Mouse (Mus musculus): ENCODE measurements around the gene Abcc3. TPM values are rescaled to one million over a fixed set of nuclear protein-coding genes. Genes with fewer than 3 reads are reported as not detected.

The Abcc3 gene
- polyA plus RNA-seq, 1 experiment from 2014 or later: 0.18 TPM

DNA sequence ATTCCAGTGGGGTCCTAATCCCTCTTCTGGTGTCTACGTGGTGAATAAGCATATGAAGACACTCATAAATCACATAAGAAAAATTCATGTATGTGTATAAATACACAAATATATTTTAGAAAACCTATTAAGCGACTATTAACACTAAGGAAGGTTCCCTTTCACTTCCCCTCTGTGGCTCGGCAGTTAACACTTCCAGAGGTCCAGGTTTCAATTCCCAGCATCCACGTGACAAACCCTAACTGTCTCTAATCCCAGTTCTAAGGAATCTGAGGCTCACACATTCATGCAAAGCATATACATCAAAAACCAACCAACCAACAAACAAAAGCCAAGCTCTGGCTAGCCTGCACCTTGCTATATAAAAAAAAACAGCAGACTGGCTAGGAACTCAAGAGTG lies 75.3 kb downstream of the Abcc3 start:
- H3K4me1 ChIP-seq (replicated peaks; ENCODE audit: control insufficient read depth, insufficient read depth, low read length): peaks cover 51% of the 10 kb centered on the region
- H3K36me3 ChIP-seq (ENCODE audit: control insufficient read depth, insufficient read depth): no peaks in the 10 kb centered on the region
- no peaks in the 10 kb centered on the region for H3K27me3 ChIP-seq (replicated peaks; ENCODE audit: control insufficient read depth, insufficient read depth, low read length)
- no peak overlapping the region for H3K9ac ChIP-seq (replicated peaks; ENCODE audit: low read depth, low read length)
- peak overlapping the region; percentile 13; the same call in 1 of the 2 replicates for H3K4me2 ChIP-seq (ENCODE audit: low read length)
- H3K4me3 ChIP-seq (replicated peaks; ENCODE audit: low read length): no peak overlapping the region
- no peak overlapping the region for H3K27ac ChIP-seq (ENCODE audit: low read length)
- no peak for ATAC-seq
- WGBS: 52% methylated on average over 4 of the region's 4 CpGs
- H3K9me3 ChIP-seq (ENCODE audit: control insufficient read depth, low read length): no peaks in the 10 kb centered on the region

DNA sequence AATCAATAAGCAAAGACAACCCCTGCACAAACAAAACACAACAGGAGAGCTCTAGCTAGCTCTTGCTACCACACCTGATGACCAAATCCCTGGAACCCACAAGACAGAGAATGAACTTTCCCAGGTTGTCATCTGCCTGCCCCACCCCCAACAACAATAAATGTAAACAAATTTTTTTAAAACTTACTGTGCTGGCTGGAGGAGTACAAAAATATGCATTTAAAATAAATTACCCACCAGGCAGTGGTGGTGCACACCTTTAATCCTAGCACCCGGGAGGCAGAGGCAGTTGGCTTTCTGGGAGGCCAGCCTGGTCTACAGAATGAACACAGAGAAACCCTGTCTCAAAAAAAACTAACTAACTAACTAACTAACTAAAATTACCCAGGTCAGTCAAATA lies 75.8 kb downstream of the Abcc3 start:
- ATAC-seq: no peak
- no peaks in the 10 kb centered on the region for H3K36me3 ChIP-seq (ENCODE audit: control insufficient read depth, insufficient read depth)

DNA sequence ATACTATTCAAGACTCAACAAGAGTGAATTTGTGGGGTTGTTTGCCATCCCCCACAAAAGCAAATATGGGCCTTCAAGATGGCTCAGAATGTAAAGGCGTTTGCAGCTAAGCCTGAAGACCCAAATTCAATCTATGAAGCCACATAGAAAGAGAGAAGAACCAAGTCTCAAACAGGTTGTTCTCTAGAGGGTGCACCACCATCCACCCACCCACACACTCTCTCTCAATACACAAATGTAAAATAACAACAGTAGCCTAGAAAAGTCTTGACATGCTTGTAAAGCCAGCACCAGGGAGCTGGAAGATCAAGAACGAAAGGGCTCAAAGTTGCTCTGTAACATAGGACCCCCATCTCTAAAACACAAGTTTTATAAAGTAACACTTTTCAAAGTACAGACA lies 76.3 kb downstream of the Abcc3 start:
- H3K9ac ChIP-seq (replicated peaks; ENCODE audit: low read depth, low read length): no peak overlapping the region
- H3K4me1 ChIP-seq (replicated peaks; ENCODE audit: control insufficient read depth, insufficient read depth, low read length): peaks cover 48% of the 10 kb centered on the region
- no peaks in the 10 kb centered on the region for H3K9me3 ChIP-seq (ENCODE audit: control insufficient read depth, low read length)
- no peak for ATAC-seq
- no peaks in the 10 kb centered on the region for H3K27me3 ChIP-seq (replicated peaks; ENCODE audit: control insufficient read depth, insufficient read depth, low read length)
- 83% methylated on average over 2 of the region's 2 CpGs for WGBS
- no peak overlapping the region for H3K27ac ChIP-seq (ENCODE audit: low read length)
- H3K4me3 ChIP-seq (replicated peaks; ENCODE audit: low read length): no peak overlapping the region
- H3K4me2 ChIP-seq (ENCODE audit: low read length): no peak overlapping the region
- no peaks in the 10 kb centered on the region for H3K36me3 ChIP-seq (ENCODE audit: control insufficient read depth, insufficient read depth)

More for the DNA sequence above, 75.8 kb downstream of the Abcc3 start:
- no peaks in the 10 kb centered on the region for H3K27me3 ChIP-seq (replicated peaks; ENCODE audit: control insufficient read depth, insufficient read depth, low read length)
- peaks cover 48% of the 10 kb centered on the region for H3K4me1 ChIP-seq (replicated peaks; ENCODE audit: control insufficient read depth, insufficient read depth, low read length)
- no peaks in the 10 kb centered on the region for H3K9me3 ChIP-seq (ENCODE audit: control insufficient read depth, low read length)
- 87% methylated on average over 1 of the region's 1 CpGs for WGBS
- no peak overlapping the region for H3K4me3 ChIP-seq (replicated peaks; ENCODE audit: low read length)
- H3K27ac ChIP-seq (ENCODE audit: low read length): no peak overlapping the region
- H3K9ac ChIP-seq (replicated peaks; ENCODE audit: low read depth, low read length): no peak overlapping the region
- H3K4me2 ChIP-seq (ENCODE audit: low read length): no peak overlapping the region

DNA sequence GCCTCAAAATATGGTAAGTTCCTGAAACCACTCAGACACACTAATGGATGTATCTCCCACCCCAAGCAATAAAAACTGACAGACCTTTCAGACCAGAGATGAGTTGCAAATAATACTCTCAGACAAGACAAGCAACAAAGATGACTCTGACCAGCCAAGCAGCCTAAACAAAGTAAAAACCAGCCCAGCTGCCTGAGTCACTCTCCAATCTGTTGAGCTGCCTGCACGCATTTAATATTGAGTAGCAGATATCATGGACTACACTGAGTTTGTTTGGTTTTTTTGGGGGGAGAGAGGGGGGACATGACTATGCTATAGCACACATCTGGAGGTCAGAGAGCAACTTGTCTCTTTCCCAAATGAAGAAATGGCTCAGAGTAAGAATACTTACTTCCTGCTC lies 77.5 kb downstream of the Abcc3 start:
- Histone ChIP-seq H3K36me3 (ENCODE audit: control insufficient read depth, insufficient read depth) (no peaks in the 10 kb centered on the region), H3K4me3 (replicated peaks; ENCODE audit: low read length) (no peak overlapping the region), H3K9me3 (ENCODE audit: control insufficient read depth, low read length) (no peaks in the 10 kb centered on the region), H3K4me1 (replicated peaks; ENCODE audit: control insufficient read depth, insufficient read depth, low read length) (peaks cover 44% of the 10 kb centered on the region), H3K27me3 (replicated peaks; ENCODE audit: control insufficient read depth, insufficient read depth, low read length) (no peaks in the 10 kb centered on the region), H3K27ac (ENCODE audit: low read length) (no peak overlapping the region), H3K9ac (replicated peaks; ENCODE audit: low read depth, low read length) (no peak overlapping the region), H3K4me2 (ENCODE audit: low read length) (no peak overlapping the region)
- no peak for ATAC-seq
- WGBS: 79% methylated on average over 1 of the region's 1 CpGs

DNA sequence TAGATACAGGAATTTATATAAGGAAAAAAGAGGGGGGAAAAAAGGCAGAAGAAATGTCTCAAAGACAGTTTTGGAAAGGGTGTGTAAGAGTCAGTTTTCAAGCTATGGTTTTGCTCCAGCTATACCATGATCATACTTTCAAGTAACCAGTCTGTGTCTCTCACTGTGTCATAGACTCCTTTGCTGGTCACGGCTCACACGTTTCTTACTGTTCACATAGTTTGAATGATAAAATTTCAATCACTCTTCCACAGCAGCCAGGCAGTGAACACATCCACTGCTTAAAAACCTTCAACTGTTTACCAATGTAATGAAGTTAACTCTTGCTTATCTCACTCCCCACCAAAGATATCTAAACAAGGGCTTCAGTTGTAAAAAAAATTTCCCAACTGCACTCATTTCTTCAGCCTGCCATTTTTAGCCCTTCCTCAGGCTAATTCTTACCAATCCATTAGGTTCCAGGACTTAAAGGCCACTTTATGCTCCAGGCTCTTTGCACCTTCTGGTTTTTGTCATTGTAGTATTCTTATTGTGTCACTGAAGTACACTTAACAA lies 78.6 kb downstream of the Abcc3 start:
- H3K4me1 ChIP-seq (replicated peaks; ENCODE audit: control insufficient read depth, insufficient read depth, low read length): peaks cover 32% of the 10 kb centered on the region
- WGBS: 79% methylated on average over 2 of the region's 2 CpGs
- H3K4me2 ChIP-seq (ENCODE audit: low read length): no peak overlapping the region
- H3K27me3 ChIP-seq (replicated peaks; ENCODE audit: control insufficient read depth, insufficient read depth, low read length): no peaks in the 10 kb centered on the region
- no peak overlapping the region for H3K27ac ChIP-seq (ENCODE audit: low read length)
- no peak overlapping the region for H3K9ac ChIP-seq (replicated peaks; ENCODE audit: low read depth, low read length)
- no peak for ATAC-seq
- no peaks in the 10 kb centered on the region for H3K9me3 ChIP-seq (ENCODE audit: control insufficient read depth, low read length)
- H3K36me3 ChIP-seq (ENCODE audit: control insufficient read depth, insufficient read depth): no peaks in the 10 kb centered on the region
- no peak overlapping the region for H3K4me3 ChIP-seq (replicated peaks; ENCODE audit: low read length)

DNA sequence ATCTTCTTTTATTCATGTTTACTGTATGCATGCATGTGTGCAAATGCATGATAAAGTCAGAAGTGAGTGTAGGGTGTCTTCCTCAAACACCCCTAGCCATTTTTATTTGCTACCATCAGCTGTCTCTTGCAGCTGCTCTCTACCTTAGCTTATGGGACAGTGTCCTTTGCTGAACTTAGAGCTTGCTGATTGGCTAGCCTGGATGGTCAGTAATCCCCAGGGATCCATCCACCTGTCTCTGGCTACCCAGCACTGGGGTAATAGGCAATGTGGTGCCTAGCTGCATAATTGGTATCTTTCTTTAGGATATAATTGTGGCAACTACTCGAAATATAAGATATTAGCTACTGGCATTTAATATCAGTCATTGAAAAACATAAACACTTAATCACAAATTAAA lies 80.1 kb downstream of the Abcc3 start:
- H3K4me2 ChIP-seq (ENCODE audit: low read length): no peak overlapping the region
- 91% methylated on average over 1 of the region's 1 CpGs for WGBS
- peaks cover 26% of the 10 kb centered on the region for H3K4me1 ChIP-seq (replicated peaks; ENCODE audit: control insufficient read depth, insufficient read depth, low read length)

DNA sequence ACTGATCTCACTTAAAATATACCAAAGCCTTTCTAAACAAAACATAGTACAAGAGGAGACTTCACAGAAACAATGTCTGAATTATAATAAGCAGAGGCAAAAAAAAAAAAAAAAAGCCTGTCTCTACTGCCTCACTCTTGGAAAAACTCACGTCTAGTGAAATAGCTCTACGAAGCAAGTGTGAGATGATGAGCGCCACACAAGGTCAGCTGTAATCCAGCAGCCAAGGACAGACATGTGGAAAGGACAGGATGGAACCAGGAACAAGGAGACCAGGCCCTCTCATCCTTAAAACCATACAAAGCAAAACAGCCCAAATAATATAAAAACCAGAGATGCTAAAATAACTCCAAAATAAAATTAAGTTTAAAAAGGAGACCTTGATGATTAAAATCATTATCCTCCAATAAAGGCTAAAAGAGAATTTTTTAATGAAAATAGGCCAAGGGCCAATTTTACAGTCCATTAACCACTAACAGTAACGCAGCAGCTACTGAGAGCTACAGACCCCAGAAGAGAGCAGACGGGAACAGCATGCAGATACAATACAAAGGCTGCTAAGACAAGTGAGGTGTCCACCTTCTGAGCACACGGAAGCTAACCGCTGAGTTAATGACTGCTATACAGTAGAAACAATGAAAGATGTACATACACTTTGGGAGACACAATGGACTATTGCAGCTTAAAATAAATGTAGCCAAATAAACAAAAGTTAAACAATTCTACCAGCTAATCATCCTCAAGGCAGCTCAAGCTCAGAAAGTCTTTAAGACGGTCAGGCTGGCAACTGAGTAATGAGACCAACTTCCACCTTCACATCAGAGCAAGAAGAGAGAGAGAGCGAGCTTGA lies 97.6 kb downstream of the Abcc3 start:
- ATAC-seq: no peak
- Histone ChIP-seq H3K27me3 (replicated peaks; ENCODE audit: control insufficient read depth, insufficient read depth, low read length) (no peaks in the 10 kb centered on the region), H3K36me3 (ENCODE audit: control insufficient read depth, insufficient read depth) (peaks cover 55% of the 10 kb centered on the region), H3K4me2 (ENCODE audit: low read length) (no peak overlapping the region), H3K9me3 (ENCODE audit: control insufficient read depth, low read length) (no peaks in the 10 kb centered on the region), H3K4me1 (replicated peaks; ENCODE audit: control insufficient read depth, insufficient read depth, low read length) (no peaks in the 10 kb centered on the region), H3K27ac (ENCODE audit: low read length) (no peak overlapping the region), H3K9ac (replicated peaks; ENCODE audit: low read depth, low read length) (no peak overlapping the region), H3K4me3 (replicated peaks; ENCODE audit: low read length) (no peak overlapping the region)
- WGBS: 45% methylated on average over 9 of the region's 9 CpGs

More for the DNA sequence above, 80.1 kb downstream of the Abcc3 start:
- H3K36me3 ChIP-seq (ENCODE audit: control insufficient read depth, insufficient read depth): no peaks in the 10 kb centered on the region
- no peak overlapping the region for H3K4me3 ChIP-seq (replicated peaks; ENCODE audit: low read length)
- no peak for ATAC-seq
- H3K27me3 ChIP-seq (replicated peaks; ENCODE audit: control insufficient read depth, insufficient read depth, low read length): no peaks in the 10 kb centered on the region
- no peak overlapping the region for H3K27ac ChIP-seq (ENCODE audit: low read length)
- no peak overlapping the region for H3K9ac ChIP-seq (replicated peaks; ENCODE audit: low read depth, low read length)
- H3K9me3 ChIP-seq (ENCODE audit: control insufficient read depth, low read length): no peaks in the 10 kb centered on the region

Other genes starting within 250 kb of the Abcc3 start
- 35.1 and 46.0 TPM in 2 replicates for gene Tob1, start 181.5 kb downstream of the Abcc3 start, polyA plus RNA-seq (2015; fragmentation: Nextera tagmentation; extraction: Ambion mirVana)
- gene Wfikkn2, start 147.0 kb downstream of the Abcc3 start, polyA plus RNA-seq (2015; fragmentation: Nextera tagmentation; extraction: Ambion mirVana): 3.5 and 5.3 TPM in 2 replicates
- gene Gm21885, start 111.1 kb downstream of the Abcc3 start, polyA plus RNA-seq (2015; fragmentation: Nextera tagmentation; extraction: Ambion mirVana): 0.38 and 0.66 TPM in 2 replicates
- gene Luc7l3, start 71.0 kb downstream of the Abcc3 start, polyA plus RNA-seq (2015; fragmentation: Nextera tagmentation; extraction: Ambion mirVana): 152 and 163 TPM in 2 replicates
- 8.6 and 11.4 TPM in 2 replicates for gene Ankrd40, start 65.0 kb downstream of the Abcc3 start, polyA plus RNA-seq (2015; fragmentation: Nextera tagmentation; extraction: Ambion mirVana)
- gene Cacna1g, start 81.2 kb upstream of the Abcc3 start, polyA plus RNA-seq (2015; fragmentation: Nextera tagmentation; extraction: Ambion mirVana): 5.4 and 12.1 TPM in 2 replicates
- gene Spata20, start 93.2 kb upstream of the Abcc3 start, polyA plus RNA-seq (2015; fragmentation: Nextera tagmentation; extraction: Ambion mirVana): 0.38 and 0.48 TPM in 2 replicates
- gene Epn3, start 107.0 kb upstream of the Abcc3 start, polyA plus RNA-seq (2015; fragmentation: Nextera tagmentation; extraction: Ambion mirVana): 0.26 and 0.35 TPM in 2 replicates
- gene Mycbpap, start 128.7 kb upstream of the Abcc3 start, polyA plus RNA-seq (2015; fragmentation: Nextera tagmentation; extraction: Ambion mirVana): 1.9 and 2.6 TPM in 2 replicates
- gene Rsad1, start 156.3 kb upstream of the Abcc3 start, polyA plus RNA-seq (2015; fragmentation: Nextera tagmentation; extraction: Ambion mirVana): 6.6 and 6.7 TPM in 2 replicates
- 0.24 and 0.52 TPM in 2 replicates for gene Chad, start 172.1 kb upstream of the Abcc3 start, polyA plus RNA-seq (2015; fragmentation: Nextera tagmentation; extraction: Ambion mirVana)
- 0.98 and 1.2 TPM in 2 replicates for gene Acsf2, start 208.9 kb upstream of the Abcc3 start, polyA plus RNA-seq (2015; fragmentation: Nextera tagmentation; extraction: Ambion mirVana)
- gene Lrrc59, start 236.8 kb upstream of the Abcc3 start, polyA plus RNA-seq (2015; fragmentation: Nextera tagmentation; extraction: Ambion mirVana): 162 and 166 TPM in 2 replicates